Mouse (Mus musculus): Measurements from ENCODE around the gene Adap2.
"Not testable (repeated sequence)": the region's sequence is repeated elsewhere in the genome, so short reads cannot be mapped to it uniquely, and the experiment has no call there.

Gene Adap2

GRCm38 (mm10) chr11:80153857-80154495, at the start of gene Adap2:
TSS of gene Adap2 (plus strand) at chr11:80154105.
- DNase-seq = peak; percentile 18 to 38

- no peak for DNase-seq
Measured at GRCm38 (mm10) chr11:80104407-80104806, 49.5 kb upstream of the Adap2 start.

- no peak for DNase-seq
Measured at GRCm38 (mm10) chr11:80116411-80116810, 37.5 kb upstream of the Adap2 start.

- no peak for DNase-seq
Measured at GRCm38 (mm10) chr11:80132050-80132449, 21.9 kb upstream of the Adap2 start.

- no peak for DNase-seq
Measured at GRCm38 (mm10) chr11:80134744-80135143, 19.2 kb upstream of the Adap2 start.

- DNase-seq = no peak
Measured at GRCm38 (mm10) chr11:80135954-80136683, 17.8 kb upstream of the Adap2 start.

GRCm38 (mm10) chr11:80136786-80137185, 17.1 kb upstream of the Adap2 start:
- DNase-seq = no peak

GRCm38 (mm10) chr11:80137773-80138172, 16.1 kb upstream of the Adap2 start:
- no peak for DNase-seq

GRCm38 (mm10) chr11:80141825-80142521, 11.9 kb upstream of the Adap2 start, which contains the start of gene Tefm:
TSS of gene Tefm (minus strand) at chr11:80142175.
- DNase-seq = peak; percentile 86 to 91

- DNase-seq = no peak
Measured at GRCm38 (mm10) chr11:80142872-80143271, 11.0 kb upstream of the Adap2 start.

- DNase-seq = no peak
Measured at GRCm38 (mm10) chr11:80145787-80146275, 8.1 kb upstream of the Adap2 start.

GRCm38 (mm10) chr11:80147748-80148147, 6.2 kb upstream of the Adap2 start:
- no peak for DNase-seq

GRCm38 (mm10) chr11:80148313-80148712, 5.6 kb upstream of the Adap2 start:
- no peak for DNase-seq

GRCm38 (mm10) chr11:80148974-80149373, 4.9 kb upstream of the Adap2 start:
- DNase-seq = not testable (repeated sequence)

GRCm38 (mm10) chr11:80149412-80150023, 4.4 kb upstream of the Adap2 start:
- DNase-seq = no peak

- DNase-seq = no peak
Measured at GRCm38 (mm10) chr11:80150566-80150965, 3.3 kb upstream of the Adap2 start.

- DNase-seq = no peak
Measured at GRCm38 (mm10) chr11:80151541-80151940, 2.4 kb upstream of the Adap2 start.

GRCm38 (mm10) chr11:80152376-80152775, 1.5 kb upstream of the Adap2 start:
- DNase-seq = no peak

- no peak for DNase-seq
Measured at GRCm38 (mm10) chr11:80154501-80154900, 596 bp downstream of the Adap2 start.

- no peak for DNase-seq
Measured at GRCm38 (mm10) chr11:80155541-80155940, 1.6 kb downstream of the Adap2 start.

- no peak for DNase-seq
Measured at GRCm38 (mm10) chr11:80155961-80156360, 2.1 kb downstream of the Adap2 start.

- DNase-seq = no peak
Measured at GRCm38 (mm10) chr11:80156841-80157240, 2.9 kb downstream of the Adap2 start.

- DNase-seq = no peak
Measured at GRCm38 (mm10) chr11:80159018-80159417, 5.1 kb downstream of the Adap2 start.
